Mouse (Mus musculus) small intestine, adult 2 months (tissue): ENCODE results near the gene Sumf2. TPM values are rescaled to one million over a fixed set of nuclear protein-coding genes. Genes with fewer than 3 reads are reported as not detected.

Experiments
- H3K27ac ChIP-seq: fragments of 200-500 bp; 2 replicates; pipeline ENCODE4 v1.5.1; 2012; ENCODE audit warnings: low read depth, low read length, control low read depth, inconsistent platforms; ENCODE audit not compliant: insufficient read depth
- H3K27me3 ChIP-seq: fragments of 200-500 bp; 2 replicates; pipeline ENCODE4 v1.6.1; 2012; ENCODE audit warnings: mild to moderate bottlenecking, moderate library complexity, low read length, inconsistent platforms; ENCODE audit not compliant: control insufficient read depth, insufficient read depth
- H3K36me3 ChIP-seq: fragments of 200-500 bp; 2 replicates; pipeline ENCODE4 v1.6.1; 2012; ENCODE audit warnings: mild to moderate bottlenecking, low read length, control low read depth, inconsistent platforms; ENCODE audit not compliant: control insufficient read depth, insufficient read depth
- H3K4me1 ChIP-seq: fragments of 200-500 bp; 2 replicates; pipeline ENCODE4 v1.6.1; 2012; ENCODE audit warnings: low read length, inconsistent platforms, mixed read lengths; ENCODE audit not compliant: control insufficient read depth, insufficient read depth, insufficient read length
- H3K4me3 ChIP-seq: fragments of 200-500 bp; 2 replicates; pipeline ENCODE4 v1.5.1; 2012; ENCODE audit warnings: low read depth, mild to moderate bottlenecking, control low read depth, inconsistent platforms, low read length, moderate library complexity
- CTCF ChIP-seq: fragments of 200-500 bp; IDR thresholded peaks from 2 replicates; pipeline ENCODE4 v1.5.1; 2012; ENCODE audit warnings: low read depth, mild to moderate bottlenecking, control low read depth, inconsistent platforms, low read length, moderate library complexity, mixed read lengths; ENCODE audit not compliant: insufficient replicate concordance, insufficient read length; ENCODE audit errors: extremely low read depth
- POLR2A ChIP-seq: fragments of 200-500 bp; IDR thresholded peaks from 2 replicates; pipeline ENCODE4 v1.6.1; 2012; ENCODE audit warnings: low read depth, mild to moderate bottlenecking, control low read depth, inconsistent platforms, low read length, moderate library complexity
- WGBS: fragments of 180-500 bp; shearing (Covaris S2); methylation state at CpG from one replicate; pipeline ENCODE4 v1.1.7; 2018; 5-methylcytosine and 5-hydroxymethylcytosine counted together
- polyA plus RNA-seq: library from polyadenylated mRNA; depleted of rRNA; stranded (reverse); fragments of >200 nt; gene quantifications from 2 replicates; pipeline ENCODE4 v1.2.3, GENCODE M21; 2012

Sumf2 gene
- polyA plus RNA-seq, 1 experiment, result 4.1 TPM

DNA sequence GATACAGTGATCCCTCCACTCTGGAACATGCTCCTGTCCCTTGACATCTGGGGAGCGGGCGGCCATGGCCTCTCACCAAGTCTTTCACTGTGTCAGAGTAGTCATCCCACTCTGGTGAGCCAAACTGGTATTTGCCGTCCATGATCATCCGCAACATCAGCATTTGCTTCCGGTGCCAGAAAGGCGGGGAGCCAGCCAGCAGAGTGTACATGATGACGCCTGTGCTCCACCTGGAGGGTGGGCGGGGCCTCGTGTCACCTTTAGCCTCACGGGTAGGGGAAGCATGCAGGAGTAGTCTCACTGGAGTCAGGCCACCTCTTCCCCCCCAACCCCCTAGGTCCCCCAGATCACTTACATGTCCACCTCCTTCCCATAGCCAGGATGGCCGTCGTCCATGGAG lies 19.1 kb downstream of the Sumf2 start:
- TF ChIP-seq POLR2A (no peak), CTCF (no peak)
- Histone ChIP-seq H3K27me3 (no peaks in the 10 kb centered on the region), H3K4me1 (0 out of 2 replicates have a peak, but pooled peaks cover 4% of the 10 kb centered on the region), H3K4me3 (no peak overlapping the region; the same call in 1 of the 2 replicates), H3K27ac (no peak overlapping the region), H3K36me3 (no peaks in the 10 kb centered on the region)
- WGBS, result 57% methylated on average over 12 of the region's 12 CpGs

DNA sequence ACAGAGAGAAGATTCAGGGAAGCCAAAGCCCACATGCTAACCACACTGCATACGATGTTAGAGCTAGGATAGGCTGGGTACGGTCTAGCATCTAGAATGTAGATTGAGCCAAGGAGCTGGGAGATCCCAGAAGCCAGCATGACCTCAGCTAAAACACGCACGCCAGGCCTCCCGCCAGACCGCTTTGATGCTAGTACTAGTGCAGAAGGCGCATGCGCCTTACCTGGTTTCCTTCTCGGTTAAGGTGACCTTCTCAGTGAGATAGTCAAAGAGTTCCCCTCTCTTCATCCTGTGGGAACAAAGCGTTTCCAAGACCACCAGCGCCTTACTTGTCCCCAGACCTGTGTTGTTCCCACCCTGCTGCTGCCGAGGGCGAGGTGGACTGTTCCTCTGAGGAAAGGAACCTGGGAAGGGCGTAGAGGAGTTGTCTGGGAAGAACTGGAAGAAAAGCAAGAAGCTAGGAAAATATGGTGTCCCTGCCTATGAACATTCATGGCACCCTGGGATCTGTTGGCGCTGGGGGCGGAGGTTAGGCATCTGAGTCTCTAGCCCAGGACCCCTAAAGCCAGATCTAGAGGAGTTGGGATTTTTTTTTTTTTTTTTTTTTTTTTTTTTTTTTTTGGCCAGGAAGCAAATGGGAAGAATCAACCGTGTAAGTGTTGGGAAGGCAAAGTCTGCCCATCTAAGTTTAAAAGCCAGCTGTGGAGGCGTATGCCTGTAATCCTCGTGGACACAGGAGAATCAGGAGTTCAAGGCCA lies 22.6 kb downstream of the Sumf2 start:
- H3K27ac ChIP-seq, result no peak overlapping the region
- no peak overlapping the region for H3K4me3 ChIP-seq
- no peaks in the 10 kb centered on the region for H3K4me1 ChIP-seq
- TF ChIP-seq POLR2A (no peak), CTCF (no peak)
- no peaks in the 10 kb centered on the region for H3K36me3 ChIP-seq
- no peaks in the 10 kb centered on the region for H3K27me3 ChIP-seq
- 86% methylated on average over 19 of the region's 19 CpGs for WGBS

DNA sequence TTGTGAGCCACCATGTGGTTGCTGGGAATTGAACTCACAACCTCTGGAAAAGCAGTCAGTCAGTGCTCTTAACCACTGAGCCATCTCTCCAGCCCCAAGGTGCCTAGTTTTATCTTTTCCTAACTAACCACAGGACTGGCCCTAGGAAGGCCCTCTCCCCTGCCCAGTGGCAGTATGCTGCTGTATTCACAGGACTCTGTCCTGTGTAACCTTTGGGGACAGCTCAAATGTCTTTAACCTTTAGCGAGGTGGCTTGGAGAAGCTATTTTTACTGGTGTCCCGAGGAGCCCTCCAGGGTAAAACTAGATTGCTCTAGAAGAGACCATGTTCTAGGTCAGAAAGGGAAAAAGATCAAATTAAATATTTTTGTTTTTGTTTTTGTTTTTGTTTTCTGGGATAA lies 24.5 kb downstream of the Sumf2 start:
- H3K4me3 ChIP-seq, result no peak overlapping the region
- H3K27ac ChIP-seq, result no peak overlapping the region
- H3K36me3 ChIP-seq, result no peaks in the 10 kb centered on the region
- TF ChIP-seq POLR2A (no peak), CTCF (no peak)
- H3K4me1 ChIP-seq, result no peaks in the 10 kb centered on the region
- no peaks in the 10 kb centered on the region for H3K27me3 ChIP-seq
- 85% methylated on average over 2 of the region's 2 CpGs for WGBS

DNA sequence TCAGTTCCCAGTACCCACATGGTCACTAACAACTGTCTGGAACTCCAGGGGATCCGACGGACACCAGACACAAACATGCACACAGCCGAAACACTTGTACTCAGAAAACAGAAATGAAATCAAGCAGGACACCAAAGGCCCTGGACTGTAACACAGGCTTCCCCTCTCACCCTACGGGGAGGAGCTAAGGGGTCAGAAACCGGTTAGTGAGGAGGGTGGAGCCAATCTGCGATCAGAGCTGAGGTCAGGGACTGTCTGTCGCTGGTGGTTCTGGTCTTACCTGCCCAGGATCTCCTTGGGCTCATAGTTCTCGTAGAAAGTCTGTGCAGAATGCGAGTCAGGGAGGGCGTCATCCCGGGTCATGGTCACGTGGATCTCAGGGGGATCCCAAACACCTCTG lies 27.2 kb downstream of the Sumf2 start:
- H3K4me1 ChIP-seq, result no peaks in the 10 kb centered on the region
- H3K36me3 ChIP-seq, result no peaks in the 10 kb centered on the region
- no peaks in the 10 kb centered on the region for H3K27me3 ChIP-seq
- no peak for TF ChIP-seq CTCF
- no peak for TF ChIP-seq POLR2A
- H3K27ac ChIP-seq, result no peak overlapping the region
- no peak overlapping the region for H3K4me3 ChIP-seq
- WGBS, result 76% methylated on average over 12 of the region's 12 CpGs

DNA sequence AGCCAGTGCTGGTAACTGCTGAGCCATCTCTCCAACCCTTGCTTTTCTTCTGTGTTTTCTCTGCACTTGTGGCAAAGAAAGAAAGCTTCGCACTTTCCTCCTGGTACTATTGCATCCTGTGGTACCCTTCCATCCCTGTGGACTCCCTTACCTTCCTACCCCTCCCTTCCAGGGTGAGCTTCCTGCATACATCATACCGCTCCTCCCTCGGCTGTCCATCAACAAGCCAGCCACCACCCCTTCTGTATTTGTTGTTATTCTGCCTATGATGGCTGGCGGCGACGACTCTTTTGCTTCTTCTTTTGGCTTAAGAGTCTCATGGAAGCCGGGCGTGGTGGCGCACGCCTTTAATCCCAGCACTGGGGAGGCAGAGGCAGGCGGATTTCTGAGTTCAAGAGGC lies 28.3 kb downstream of the Sumf2 start:
- Histone ChIP-seq H3K36me3 (no peaks in the 10 kb centered on the region), H3K4me3 (no peak overlapping the region), H3K27ac (no peak overlapping the region), H3K4me1 (no peaks in the 10 kb centered on the region), H3K27me3 (no peaks in the 10 kb centered on the region)
- TF ChIP-seq CTCF (no peak), POLR2A (no peak)
- WGBS, result 73% methylated on average over 11 of the region's 11 CpGs

DNA sequence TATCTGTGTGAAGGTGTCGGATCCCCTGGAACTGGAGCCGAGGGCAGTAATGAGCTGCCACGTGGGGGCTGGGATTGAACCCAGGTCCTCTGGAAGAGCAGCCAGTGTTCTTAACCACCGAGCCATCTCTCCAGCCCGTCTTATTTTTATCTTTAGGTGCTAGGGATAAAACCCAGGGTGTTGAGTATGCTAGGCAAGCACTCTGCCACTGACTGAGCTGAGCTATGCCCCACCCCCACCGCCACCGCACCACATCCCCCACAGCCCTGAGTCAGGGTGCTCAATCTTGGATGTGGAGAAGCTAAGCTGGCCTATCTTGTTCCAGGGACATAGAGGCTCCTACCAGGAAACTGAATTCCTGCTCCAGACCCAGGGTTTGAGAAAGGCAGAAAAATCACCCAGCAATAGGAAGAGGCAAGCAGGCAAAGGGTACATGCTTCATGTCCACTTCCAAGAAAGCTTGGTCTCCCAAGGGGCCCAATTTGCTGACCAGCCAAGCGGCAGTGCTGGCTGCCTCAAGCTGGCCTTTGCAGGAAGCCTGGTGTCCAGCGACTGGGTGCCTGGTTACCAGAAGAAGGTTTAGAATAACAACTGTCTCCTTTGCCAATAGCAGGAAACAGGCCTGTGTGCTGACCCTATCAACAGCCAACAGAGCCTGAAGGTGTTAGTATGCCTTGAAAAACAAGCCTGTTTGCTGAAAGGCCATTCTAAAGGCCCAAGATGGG lies 31.1 kb downstream of the Sumf2 start:
- H3K4me1 ChIP-seq, result no peaks in the 10 kb centered on the region
- WGBS, result 78% methylated on average over 9 of the region's 9 CpGs
- H3K4me3 ChIP-seq, result no peak overlapping the region
- H3K27me3 ChIP-seq, result no peaks in the 10 kb centered on the region
- H3K27ac ChIP-seq, result no peak overlapping the region
- H3K36me3 ChIP-seq, result peaks cover 20% of the 10 kb centered on the region
- TF ChIP-seq POLR2A (no peak), CTCF (no peak)

DNA sequence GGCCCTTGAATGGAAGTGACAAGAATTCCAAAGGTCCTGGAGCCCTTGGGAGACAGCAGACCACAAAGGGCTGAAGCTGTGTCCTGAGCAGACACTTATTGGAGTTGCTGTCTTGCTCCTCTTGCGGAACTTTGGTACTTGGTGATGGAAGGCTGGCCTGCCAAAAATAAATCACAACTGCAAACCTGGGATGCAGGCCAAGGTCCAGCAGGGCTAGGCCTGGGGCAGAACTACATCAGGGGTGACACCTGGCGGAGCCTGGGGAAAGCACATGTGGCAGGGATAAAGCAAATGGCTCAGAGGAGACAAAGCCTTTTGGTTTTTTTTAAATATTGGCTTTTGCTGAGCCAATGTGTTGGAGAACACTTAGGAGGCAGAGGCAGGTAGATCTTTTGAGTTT lies 32.2 kb downstream of the Sumf2 start:
- TF ChIP-seq POLR2A (no peak), CTCF (peak; percentile 56; the same call in 1 of the 2 replicates)
- H3K4me1 ChIP-seq, result no peaks in the 10 kb centered on the region
- peaks cover 26% of the 10 kb centered on the region for H3K36me3 ChIP-seq
- H3K27me3 ChIP-seq, result no peaks in the 10 kb centered on the region
- 27% methylated on average over 2 of the region's 2 CpGs for WGBS
- no peak overlapping the region for H3K4me3 ChIP-seq
- no peak overlapping the region for H3K27ac ChIP-seq
